Mouse (Mus musculus) liver, embryonic 16.5 days (tissue): ENCODE results near the gene Cdv3. TPM values are rescaled to one million over a fixed set of nuclear protein-coding genes. Genes with fewer than 3 reads are reported as not detected.

ENCODE experiments used
- ATAC-seq: fragments of 200-750 bp; cut with Nextera tagmentation; 2 replicates; pipeline ENCODE4 v1.8.0; 2017; ENCODE audit warnings: low read depth, mild to moderate bottlenecking, moderate number of reproducible peaks, moderate library complexity
- H3K27ac ChIP-seq: fragments of 300-500 bp; sonication (generic); 2 replicates; pipeline ENCODE4 v1.5.1; 2014; ENCODE audit warnings: mild to moderate bottlenecking, low read length
- H3K27me3 ChIP-seq: fragments of 300-500 bp; sonication (generic); 2 replicates; pipeline ENCODE4 v1.6.1; 2014; ENCODE audit warnings: low read depth, low read length, mixed read lengths; ENCODE audit not compliant: control insufficient read depth, insufficient read depth
- H3K36me3 ChIP-seq: fragments of 300-500 bp; sonication (generic); 2 replicates; pipeline ENCODE4 v1.6.1; 2014; ENCODE audit warnings: mild to moderate bottlenecking; ENCODE audit not compliant: control insufficient read depth, insufficient read depth
- H3K4me1 ChIP-seq: fragments of 300-500 bp; sonication (generic); 2 replicates; pipeline ENCODE4 v1.6.1; 2014; ENCODE audit warnings: low read depth, low read length, mixed read lengths; ENCODE audit not compliant: control insufficient read depth
- H3K4me2 ChIP-seq: fragments of 300-500 bp; sonication (generic); 2 replicates; pipeline ENCODE4 v1.6.1; 2014; ENCODE audit warnings: low read depth, low read length, mixed read lengths
- H3K4me3 ChIP-seq: fragments of 300-500 bp; sonication (generic); 2 replicates; pipeline ENCODE4 v1.5.1; 2014; ENCODE audit warnings: low read depth, mild to moderate bottlenecking, low read length
- H3K9ac ChIP-seq: fragments of 300-500 bp; sonication (generic); 2 replicates; pipeline ENCODE4 v1.6.1; 2014; ENCODE audit warnings: low read depth, low read length
- H3K9me3 ChIP-seq: fragments of 300-500 bp; sonication (generic); replicated peaks from 2 replicates; pipeline ENCODE4 v1.6.1; 2016; ENCODE audit warnings: low read length; ENCODE audit not compliant: control insufficient read depth
- WGBS: fragments of 180-500 bp; shearing (Covaris S2); extraction: QIAGEN DNeasy Blood & Tissue Kit; methylation state at CpG from one replicate; pipeline ENCODE4 v1.1.7; 2014; ENCODE audit not compliant: insufficient replicate concordance; 5-methylcytosine and 5-hydroxymethylcytosine counted together
- polyA plus RNA-seq: library from polyadenylated mRNA; unstranded; fragments of >200 nt; fragmentation: Nextera tagmentation; extraction: Ambion mirVana; gene quantifications from 2 replicates; pipeline ENCODE4 v1.2.1, GENCODE M21; 2015

The Cdv3 gene
- polyA plus RNA-seq, 1 experiment from 2014 or later = 41.2 TPM

GRCm38 (mm10) chr9:103326449-103326848 lies 39.2 kb downstream of the Cdv3 start:
- Histone ChIP-seq H3K27me3 (no peaks in the 10 kb centered on the region), H3K27ac (peak overlapping the region; percentile 83), H3K4me1 (peaks cover 16% of the 10 kb centered on the region), H3K4me3 (no peak overlapping the region; the same call in 1 of the 2 replicates), H3K4me2 (peak overlapping the region; percentile 47), H3K9ac (peak overlapping the region; percentile 33; the same call in 1 of the 2 replicates), H3K9me3 (no peaks in the 10 kb centered on the region), H3K36me3 (peaks cover 71% of the 10 kb centered on the region)
- WGBS = 34% methylated on average over 9 of the region's 9 CpGs
- peak; percentile 97 for ATAC-seq

GRCm38 (mm10) chr9:103324678-103325077 lies 41.0 kb downstream of the Cdv3 start:
- Histone ChIP-seq H3K4me3 (no peak overlapping the region), H3K4me2 (no peak overlapping the region), H3K4me1 (peaks cover 16% of the 10 kb centered on the region), H3K36me3 (peaks cover 79% of the 10 kb centered on the region), H3K9me3 (no peaks in the 10 kb centered on the region), H3K27ac (no peak overlapping the region), H3K9ac (no peak overlapping the region), H3K27me3 (no peaks in the 10 kb centered on the region)
- no peak for ATAC-seq
- 78% methylated on average over 1 of the region's 2 CpGs for WGBS

GRCm38 (mm10) chr9:103309832-103310231 lies 55.8 kb downstream of the Cdv3 start:
- Histone ChIP-seq H3K9ac (no peak overlapping the region), H3K27me3 (no peaks in the 10 kb centered on the region), H3K4me1 (peaks cover 17% of the 10 kb centered on the region), H3K36me3 (peaks cover 46% of the 10 kb centered on the region), H3K27ac (no peak overlapping the region), H3K4me2 (no peak overlapping the region), H3K4me3 (no peak overlapping the region), H3K9me3 (no peaks in the 10 kb centered on the region)
- ATAC-seq = no peak
- 78% methylated on average over 6 of the region's 6 CpGs for WGBS

- Histone ChIP-seq H3K27me3 (no peaks in the 10 kb centered on the region), H3K36me3 (peaks cover 20% of the 10 kb centered on the region), H3K9me3 (no peaks in the 10 kb centered on the region), H3K4me1 (peaks cover 32% of the 10 kb centered on the region), H3K27ac (peak overlapping the region; percentile 94), H3K9ac (peak overlapping the region; percentile 95), H3K4me3 (peak overlapping the region; percentile 97), H3K4me2 (peak overlapping the region; percentile 90)
- peak; percentile 66 for ATAC-seq
- under 1% methylated on average over 40 of the region's 40 CpGs for WGBS
Observed at GRCm38 (mm10) chr9:103305332-103306041, 60.2 kb downstream of the Cdv3 start.

- Histone ChIP-seq H3K4me3 (peak within 1 kb of the TSS; percentile 97), H3K27ac (peak within 1 kb of the TSS; percentile 94), H3K4me1 (peaks cover 32% of the 10 kb centered on the region), H3K36me3 (peaks cover 20% of the 10 kb centered on the region), H3K4me2 (peak within 1 kb of the TSS; percentile 90), H3K27me3 (no peaks in the 10 kb centered on the region), H3K9me3 (no peaks in the 10 kb centered on the region), H3K9ac (peak within 1 kb of the TSS; percentile 95)
- ATAC-seq = peak; percentile 96
- WGBS = under 1% methylated on average over 49 of the region's 49 CpGs
Observed at GRCm38 (mm10) chr9:103304927-103305326, 60.7 kb downstream of the Cdv3 start, which contains the start of the genes 1300017J02Rik and Topbp1. Gene 1300017J02Rik, minus strand, starts transcription at chr9:103305082. Gene Topbp1, plus strand, starts transcription at chr9:103305215.

Other genes starting within 250 kb of the Cdv3 start
- gene Srprb, start 163.7 kb downstream of the Cdv3 start, polyA plus RNA-seq = 16.9 and 17.2 TPM in 2 replicates
- gene Gm20425, start 135.5 kb downstream of the Cdv3 start, polyA plus RNA-seq = 1.8 and 3.4 TPM in 2 replicates
- gene Trf, start 135.4 kb downstream of the Cdv3 start, polyA plus RNA-seq = 18,368 and 22,262 TPM in 2 replicates
- 102 and 113 TPM in 2 replicates for gene 1300017J02Rik, start 60.8 kb downstream of the Cdv3 start, polyA plus RNA-seq
- 29.2 and 29.4 TPM in 2 replicates for gene Topbp1, start 60.6 kb downstream of the Cdv3 start, polyA plus RNA-seq
- gene Bfsp2, start 114.6 kb upstream of the Cdv3 start, polyA plus RNA-seq = 3.9 and 5.4 TPM in 2 replicates